Mouse (Mus musculus) MEL (cell line): ENCODE measurements around the gene Ucp2.

Experiments
- CTCF ChIP-seq, 3 experiments: IDR thresholded peaks in 2 of 3; conservative IDR thresholded peaks in 1 of 3; 2 replicates each; pipeline ENCODE4 v1.5.1; 2011 to 2012; ENCODE audit warnings: low read length in 3 of 3, low read depth in 2 of 3, mild to moderate bottlenecking in 2 of 3, improper control_type of control experiment in 1 of 3, inconsistent platforms in 1 of 3, mixed read lengths in 1 of 3, moderate library complexity in 1 of 3; ENCODE audit not compliant: control insufficient read depth in 1 of 3, insufficient read depth in 1 of 3, poor library complexity in 1 of 3, severe bottlenecking in 1 of 3
- E2F4 ChIP-seq: IDR thresholded peaks from 2 replicates; pipeline ENCODE4 v1.6.1; 2011; ENCODE audit warnings: low read depth, low read length, improper control_type of control experiment, borderline replicate concordance
- MAX ChIP-seq: IDR thresholded peaks from 2 replicates; pipeline ENCODE4 v1.6.1; 2011; ENCODE audit warnings: low read length, improper control_type of control experiment
- POLR2A ChIP-seq, 2 experiments: IDR thresholded peaks; 2 replicates each; pipeline ENCODE4 v1.6.1; 2011 to 2012; ENCODE audit warnings: low read length in 2 of 2, mild to moderate bottlenecking in 2 of 2, control low read depth in 1 of 2, improper control_type of control experiment in 1 of 2, low read depth in 1 of 2, moderate library complexity in 1 of 2; ENCODE audit not compliant: control insufficient read depth in 1 of 2, insufficient read depth in 1 of 2, poor library complexity in 1 of 2
- USF2 ChIP-seq, 2 experiments: IDR thresholded peaks; 2 replicates each; pipeline ENCODE4 v1.6.1; 2011 to 2012; ENCODE audit warnings: improper control_type of control experiment in 2 of 2, low read length in 2 of 2, borderline replicate concordance in 1 of 2, inconsistent platforms in 1 of 2, low read depth in 1 of 2, mild to moderate bottlenecking in 1 of 2; ENCODE audit not compliant: insufficient read depth in 1 of 2

- TF ChIP-seq CTCF (IDR thresholded peaks at IDR 0.05 in 2 of 3, conservative IDR thresholded peaks at IDR 0.05 in 1 of 3; ENCODE audit: control insufficient read depth in 1 of 3, insufficient read depth in 1 of 3, low read depth in 2 of 3, low read length in 3 of 3, poor library complexity in 1 of 3, severe bottlenecking in 1 of 3) (no peak), E2F4 (no peak), USF2 (IDR thresholded peaks at IDR 0.05; ENCODE audit: borderline replicate concordance in 1 of 2, insufficient read depth in 1 of 2, low read depth in 1 of 2, low read length in 2 of 2) (no peak), MAX (no peak), POLR2A (IDR thresholded peaks at IDR 0.05; ENCODE audit: control insufficient read depth in 1 of 2, insufficient read depth in 1 of 2, low read depth in 1 of 2, low read length in 2 of 2, poor library complexity in 1 of 2) (no peak)
Measured at GRCm38 (mm10) chr7:100479823-100480164, 13.3 kb upstream of the Ucp2 start.
